Mouse (Mus musculus) hindbrain, embryonic 16.5 days (tissue): ENCODE data around the gene 1700109H08Rik. TPM values are rescaled to one million over a fixed set of nuclear protein-coding genes. Genes with fewer than 3 reads are reported as not detected.

ENCODE experiments used
- ATAC-seq: fragments of 200-750 bp; cut with Nextera tagmentation; 2 replicates; pipeline ENCODE4 v1.8.0; 2017; ENCODE audit warnings: moderate TSS enrichment, moderate library complexity
- H3K27ac ChIP-seq: fragments of 300-500 bp; sonication (generic); 2 replicates; pipeline ENCODE4 v1.5.1; 2014; ENCODE audit warnings: low read depth, mild to moderate bottlenecking, control low read depth, low read length, moderate library complexity
- H3K27me3 ChIP-seq: fragments of 300-500 bp; sonication (generic); replicated peaks from 2 replicates; pipeline ENCODE4 v1.6.1; 2014; ENCODE audit warnings: low read length; ENCODE audit not compliant: control insufficient read depth, insufficient read depth
- H3K36me3 ChIP-seq: fragments of 300-500 bp; sonication (generic); 2 replicates; pipeline ENCODE4 v1.6.1; 2014; ENCODE audit warnings: mild to moderate bottlenecking, low read length, moderate library complexity, mixed read lengths; ENCODE audit not compliant: control insufficient read depth, insufficient read depth
- H3K4me1 ChIP-seq: fragments of 300-500 bp; sonication (generic); 2 replicates; pipeline ENCODE4 v1.6.1; 2014; ENCODE audit warnings: low read depth, low read length; ENCODE audit not compliant: control insufficient read depth, insufficient read depth
- H3K4me2 ChIP-seq: fragments of 300-500 bp; sonication (generic); 2 replicates; pipeline ENCODE4 v1.6.1; 2014; ENCODE audit warnings: mild to moderate bottlenecking, low read length, control low read depth, moderate library complexity
- H3K4me3 ChIP-seq: fragments of 300-500 bp; sonication (generic); 2 replicates; pipeline ENCODE4 v1.5.1; 2014; ENCODE audit warnings: mild to moderate bottlenecking, low read length, control low read depth, moderate library complexity
- H3K9ac ChIP-seq: fragments of 300-500 bp; sonication (generic); 2 replicates; pipeline ENCODE4 v1.6.1; 2014; ENCODE audit warnings: low read depth, mild to moderate bottlenecking, control low read depth, low read length, moderate library complexity
- H3K9me3 ChIP-seq: fragments of 300-500 bp; sonication (generic); 2 replicates; pipeline ENCODE4 v1.6.1; 2014; ENCODE audit warnings: mild to moderate bottlenecking, low read length, moderate library complexity; ENCODE audit not compliant: control insufficient read depth
- WGBS: fragments of 180-500 bp; shearing (Covaris S2); extraction: QIAGEN DNeasy Blood & Tissue Kit; methylation state at CpG from one replicate; pipeline ENCODE4 v1.1.7; 2014; 5-methylcytosine and 5-hydroxymethylcytosine counted together
- polyA plus RNA-seq: library from polyadenylated mRNA; unstranded; fragments of >200 nt; fragmentation: Nextera tagmentation; extraction: Ambion mirVana; gene quantifications from 2 replicates; pipeline ENCODE4 v1.2.1, GENCODE M21; 2015

Gene 1700109H08Rik
- polyA plus RNA-seq, 1 experiment from 2014 or later = 1.5 TPM

DNA sequence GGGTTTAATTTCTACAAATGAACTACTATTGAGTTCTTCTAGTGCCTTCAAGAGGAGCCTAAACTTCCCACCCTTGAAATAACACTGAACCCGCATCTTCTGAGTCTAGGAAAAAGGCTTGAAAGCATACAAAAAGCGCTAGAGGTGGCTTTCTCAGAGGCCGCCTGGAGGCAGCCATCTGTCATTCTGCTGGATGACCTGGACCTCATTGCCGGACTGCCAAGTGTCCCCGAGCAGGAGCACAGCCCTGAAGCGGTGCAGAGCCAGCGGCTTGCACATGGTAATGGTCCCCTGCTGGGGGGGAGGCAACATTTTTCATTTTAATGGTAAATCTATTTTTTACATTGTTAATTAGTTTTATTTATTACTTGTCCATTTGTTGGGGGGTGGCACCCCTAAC, 49.1 kb downstream of the 1700109H08Rik start:
- Histone ChIP-seq H3K4me2 (no peak overlapping the region), H3K27me3 (no peaks in the 10 kb centered on the region), H3K4me3 (no peak overlapping the region), H3K27ac (no peak overlapping the region), H3K9me3 (no peaks in the 10 kb centered on the region), H3K9ac (no peak overlapping the region), H3K4me1 (no peaks in the 10 kb centered on the region), H3K36me3 (peaks cover 32% of the 10 kb centered on the region)
- no peak for ATAC-seq
- WGBS = 81% methylated on average over 7 of the region's 7 CpGs

GRCm38 (mm10) chr5:3630055-3630454, 58.7 kb downstream of the 1700109H08Rik start:
- peaks cover 14% of the 10 kb centered on the region for H3K36me3 ChIP-seq

DNA sequence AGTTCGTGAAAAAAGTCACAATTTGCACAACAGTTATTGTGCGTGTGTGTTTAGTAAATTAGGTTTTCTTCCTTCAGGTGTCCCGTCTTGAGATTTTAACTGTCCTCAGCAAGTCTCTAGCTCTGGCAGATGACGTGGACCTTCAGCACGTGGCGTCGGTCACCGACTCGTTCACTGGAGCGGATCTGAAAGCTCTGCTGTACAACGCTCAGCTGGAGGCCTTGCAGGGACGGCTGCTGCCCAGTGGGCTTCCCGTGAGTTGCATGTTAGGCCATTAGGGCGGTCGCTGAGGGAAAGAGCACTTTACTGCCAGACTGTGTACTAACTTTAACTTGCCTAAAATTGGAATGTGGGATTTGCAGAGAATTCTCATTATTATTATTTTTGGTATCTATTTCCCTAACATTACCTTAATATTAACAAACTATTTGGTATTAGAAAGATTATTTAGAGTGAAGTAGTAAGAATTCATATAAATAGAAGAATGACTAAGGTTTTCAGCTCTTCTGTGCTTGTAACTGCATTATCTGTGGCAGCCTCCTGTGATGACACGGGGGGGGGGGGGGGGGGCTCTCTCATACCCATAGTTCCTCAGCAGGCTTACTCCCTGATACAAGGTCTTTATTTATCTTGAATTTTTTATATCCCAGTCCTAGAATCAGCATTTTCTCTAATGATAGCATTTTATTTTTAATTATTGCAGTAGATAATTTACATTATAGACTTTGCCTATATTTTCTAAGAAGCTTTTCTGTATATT, 60.3 kb downstream of the 1700109H08Rik start:
- H3K36me3 ChIP-seq = peaks cover 18% of the 10 kb centered on the region

More at GRCm38 (mm10) chr5:3630055-3630454, 58.7 kb downstream of the 1700109H08Rik start:
- no peak for ATAC-seq
- no peak overlapping the region for H3K27ac ChIP-seq
- H3K4me2 ChIP-seq = no peak overlapping the region
- H3K9ac ChIP-seq = no peak overlapping the region
- no peak overlapping the region for H3K4me3 ChIP-seq
- 97% methylated on average over 5 of the region's 5 CpGs for WGBS
- H3K4me1 ChIP-seq = no peaks in the 10 kb centered on the region
- no peaks in the 10 kb centered on the region for H3K9me3 ChIP-seq
- no peaks in the 10 kb centered on the region for H3K27me3 ChIP-seq

DNA sequence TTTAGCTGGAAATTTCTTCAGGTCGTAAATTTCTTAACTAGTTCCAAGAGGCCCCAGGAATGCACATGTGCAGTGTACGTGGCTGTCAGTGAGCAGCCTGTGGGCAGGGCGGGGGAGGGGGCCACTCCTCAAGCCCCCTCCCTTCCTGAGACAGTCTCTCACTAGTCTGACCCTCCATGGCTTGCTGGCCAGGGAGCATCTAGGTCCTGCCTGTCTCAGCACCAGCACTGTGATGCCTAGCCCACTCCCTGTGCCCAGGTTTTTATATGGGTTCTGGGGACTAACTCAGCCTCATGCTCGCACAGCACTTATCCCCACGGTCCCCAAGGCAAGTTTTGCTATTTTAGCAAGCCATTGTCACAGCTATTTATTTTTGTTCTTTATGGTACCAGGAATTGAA, 60.9 kb downstream of the 1700109H08Rik start:
- H3K9ac ChIP-seq = no peak overlapping the region
- H3K27me3 ChIP-seq = no peaks in the 10 kb centered on the region
- H3K36me3 ChIP-seq = peaks cover 18% of the 10 kb centered on the region
- no peak overlapping the region for H3K4me2 ChIP-seq
- no peak for ATAC-seq
- H3K9me3 ChIP-seq = no peaks in the 10 kb centered on the region
- 83% methylated on average over 5 of the region's 5 CpGs for WGBS
- no peaks in the 10 kb centered on the region for H3K4me1 ChIP-seq
- no peak overlapping the region for H3K27ac ChIP-seq
- no peak overlapping the region for H3K4me3 ChIP-seq

More for the DNA sequence above, 60.3 kb downstream of the 1700109H08Rik start:
- H3K27me3 ChIP-seq = no peaks in the 10 kb centered on the region
- no peak overlapping the region for H3K27ac ChIP-seq
- ATAC-seq = no peak
- no peak overlapping the region for H3K9ac ChIP-seq
- H3K4me2 ChIP-seq = no peak overlapping the region
- H3K4me1 ChIP-seq = no peaks in the 10 kb centered on the region
- H3K4me3 ChIP-seq = no peak overlapping the region
- no peaks in the 10 kb centered on the region for H3K9me3 ChIP-seq
- 57% methylated on average over 16 of the region's 16 CpGs for WGBS

DNA sequence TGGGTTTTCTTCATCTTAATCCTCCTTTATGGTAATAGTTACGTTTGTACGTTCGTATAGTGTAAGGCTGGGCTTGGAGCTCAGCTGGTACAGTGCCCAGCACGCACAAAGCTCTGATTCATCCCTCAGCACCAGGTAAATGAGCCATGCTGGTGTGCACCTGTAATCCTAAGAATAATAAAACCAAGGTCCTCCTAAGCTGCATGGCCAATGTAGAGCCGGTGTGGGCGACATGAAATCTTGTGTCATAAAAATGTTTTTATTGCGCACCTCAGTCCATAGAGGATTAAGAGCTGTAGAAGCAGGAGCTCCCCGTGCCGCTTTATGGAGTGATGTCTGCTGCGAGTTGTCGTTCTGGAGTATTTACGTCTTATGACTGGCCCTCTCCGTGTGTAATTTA, 61.9 kb downstream of the 1700109H08Rik start:
- no peaks in the 10 kb centered on the region for H3K27me3 ChIP-seq
- H3K27ac ChIP-seq = no peak overlapping the region
- WGBS = 95% methylated on average over 13 of the region's 13 CpGs
- no peak overlapping the region for H3K4me2 ChIP-seq
- no peak overlapping the region for H3K9ac ChIP-seq
- H3K9me3 ChIP-seq = no peaks in the 10 kb centered on the region
- no peaks in the 10 kb centered on the region for H3K4me1 ChIP-seq
- peaks cover 18% of the 10 kb centered on the region for H3K36me3 ChIP-seq
- no peak overlapping the region for H3K4me3 ChIP-seq
- ATAC-seq = no peak

GRCm38 (mm10) chr5:3633951-3634350, 62.6 kb downstream of the 1700109H08Rik start:
- Histone ChIP-seq H3K9ac (no peak overlapping the region), H3K36me3 (peaks cover 18% of the 10 kb centered on the region), H3K4me1 (no peaks in the 10 kb centered on the region), H3K27ac (no peak overlapping the region), H3K9me3 (no peaks in the 10 kb centered on the region), H3K4me2 (no peak overlapping the region), H3K27me3 (no peaks in the 10 kb centered on the region), H3K4me3 (no peak overlapping the region)
- no peak for ATAC-seq
- 76% methylated on average over 4 of the region's 4 CpGs for WGBS

Other genes starting within 250 kb of the 1700109H08Rik start
- gene Cdk6, start 230.1 kb upstream of the 1700109H08Rik start, polyA plus RNA-seq = 12.6 and 13.9 TPM in 2 replicates
- 17.9 and 20.1 TPM in 2 replicates for gene Fam133b, start 27.7 kb upstream of the 1700109H08Rik start, polyA plus RNA-seq
- gene Pex1, start 24.5 kb downstream of the 1700109H08Rik start, polyA plus RNA-seq = 20.0 and 21.7 TPM in 2 replicates
- gene Rbm48, start 25.0 kb downstream of the 1700109H08Rik start, polyA plus RNA-seq = 15.6 and 16.9 TPM in 2 replicates
- gene Tmbim7, start 79.6 kb downstream of the 1700109H08Rik start, polyA plus RNA-seq = not detected in 2 replicates
- gene Gatad1, start 85.6 kb downstream of the 1700109H08Rik start, polyA plus RNA-seq = 61.5 and 63.3 TPM in 2 replicates
- 15.4 and 15.6 TPM in 2 replicates for gene Ankib1, start 231.4 kb downstream of the 1700109H08Rik start, polyA plus RNA-seq
- 43.2 and 46.0 TPM in 2 replicates for gene Krit1, start 231.6 kb downstream of the 1700109H08Rik start, polyA plus RNA-seq